Mouse (Mus musculus) G1E (cell line): ENCODE data around the gene Prr14l. TPM values are rescaled to one million over a fixed set of nuclear protein-coding genes. Genes with fewer than 3 reads are reported as not detected.
"Not testable (repeated sequence)": the region's sequence is repeated elsewhere in the genome, so short reads cannot be mapped to it uniquely, and the experiment has no call there.

Experiments used
- ATAC-seq: 2 replicates; pipeline ENCODE4 v1.8.0; 2016; ENCODE audit warnings: mild to moderate bottlenecking; ENCODE audit not compliant: insufficient number of reproducible peaks, poor library complexity, low FRiP score, severe bottlenecking; ENCODE audit errors: extremely low read depth
- DNase-seq: peaks from one replicate; pipeline ENCODE4 v3.0.0; 2012; ENCODE audit warnings: low spot score
- H3K27me3 ChIP-seq: 2 replicates; pipeline ENCODE4 v1.6.1; 2012; ENCODE audit warnings: mild to moderate bottlenecking, low read length, inconsistent platforms; ENCODE audit not compliant: insufficient read depth
- H3K36me3 ChIP-seq: replicated peaks from 2 replicates; pipeline ENCODE3; 2012; ENCODE audit warnings: mild to moderate bottlenecking, inconsistent platforms
- H3K4me1 ChIP-seq: 2 replicates; pipeline ENCODE4 v1.6.1; 2012; ENCODE audit warnings: low read depth, low read length, inconsistent platforms, mixed read lengths; ENCODE audit not compliant: insufficient read depth
- H3K4me3 ChIP-seq: 2 replicates; pipeline ENCODE4 v1.5.1; 2012; ENCODE audit warnings: low read depth, mild to moderate bottlenecking, inconsistent platforms, low read length, moderate library complexity, mixed read lengths
- H3K9me3 ChIP-seq: replicated peaks from 2 replicates; pipeline ENCODE4 v1.6.1; 2012; ENCODE audit warnings: inconsistent platforms
- CTCF ChIP-seq: IDR thresholded peaks from 2 replicates; pipeline ENCODE4 v1.5.1; 2012; ENCODE audit warnings: low read depth, low read length, inconsistent platforms, mixed read lengths
- GATA1 ChIP-seq: IDR thresholded peaks from 2 replicates; pipeline ENCODE4 v1.6.1; 2012; ENCODE audit warnings: borderline replicate concordance, low read length, inconsistent platforms, mixed read lengths
- GATA2 ChIP-seq: IDR thresholded peaks from 2 replicates; pipeline ENCODE4 v1.6.1; 2012; ENCODE audit warnings: low read depth, low read length, inconsistent platforms, borderline replicate concordance
- POLR2AphosphoS5 ChIP-seq: IDR thresholded peaks from 2 replicates; pipeline ENCODE4 v1.6.1; 2012; ENCODE audit warnings: low read depth, low read length, inconsistent platforms; ENCODE audit not compliant: insufficient replicate concordance
- TAL1 ChIP-seq: conservative IDR thresholded peaks from 2 replicates; pipeline ENCODE4 v1.6.1; 2012; ENCODE audit warnings: low read depth, low read length, inconsistent platforms, mixed read lengths
- polyA plus RNA-seq: library from polyadenylated mRNA; stranded (reverse); fragments of >175 nt; gene quantifications from 2 replicates; pipeline ENCODE4 v1.2.3, GENCODE M21; 2012
- total RNA-seq, 2 experiments: library from RNA; stranded (forward) in 1 of 2; stranded (reverse) in 1 of 2; fragments of 200-1000 nt in 1 of 2; fragments of >200 nt in 1 of 2; fragmentation: Nextera tagmentation in 1 of 2; gene quantifications; 2 replicates each; pipeline ENCODE4 v1.2.3; 2014 to 2017

Gene Prr14l
- total and polyA plus RNA-seq, 3 experiments: 30.7 to 68.9 (median 35.8) TPM

DNA sequence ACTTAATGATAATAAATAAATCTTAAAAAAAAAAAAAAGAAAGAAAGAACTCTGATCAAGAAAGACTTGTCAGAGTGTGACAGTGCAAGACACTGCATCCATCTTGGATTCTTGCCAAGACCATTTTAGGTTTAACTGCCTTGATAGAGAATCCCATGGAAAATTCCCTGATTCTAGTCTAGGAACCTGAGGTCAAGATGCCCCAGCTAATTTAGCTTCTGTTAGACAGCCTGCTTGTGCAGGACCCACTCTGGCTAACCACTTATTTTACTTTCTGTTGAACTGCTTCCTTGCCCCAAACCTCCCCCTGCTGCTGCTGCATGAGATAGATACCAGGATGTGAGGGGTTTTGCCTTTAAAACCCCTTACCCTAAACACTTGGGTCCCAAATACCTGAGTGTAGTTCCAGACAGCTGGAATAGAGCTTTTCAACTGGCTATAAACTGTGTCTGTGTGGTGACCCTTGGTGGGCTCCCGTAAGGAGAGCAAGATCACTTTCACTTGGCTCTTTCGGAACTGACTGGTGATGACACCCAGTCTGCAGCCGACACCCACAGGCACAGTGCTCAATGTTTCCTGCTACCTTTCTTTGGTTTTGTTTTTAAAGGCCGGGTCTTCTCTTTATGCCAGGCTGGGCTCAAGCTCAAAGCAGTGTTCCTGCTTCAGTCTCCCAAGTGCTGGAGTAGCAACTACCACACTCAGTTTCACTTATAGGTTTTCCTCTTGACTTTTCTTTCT, 86.3 kb downstream of the Prr14l start:
- DNase-seq (no peak), ATAC-seq (no peak)
- TF ChIP-seq CTCF (no peak), GATA2 (no peak), POLR2AphosphoS5 (no peak), GATA1 (no peak), TAL1 (no peak)
- H3K4me1 ChIP-seq: peaks cover 2% of the 10 kb centered on the region; the same call in 1 of the 2 replicates
- no peaks in the 10 kb centered on the region for H3K27me3 ChIP-seq
- peaks cover 74% of the 10 kb centered on the region for H3K36me3 ChIP-seq
- H3K4me3 ChIP-seq: no peak overlapping the region
- H3K9me3 ChIP-seq: no peaks in the 10 kb centered on the region

DNA sequence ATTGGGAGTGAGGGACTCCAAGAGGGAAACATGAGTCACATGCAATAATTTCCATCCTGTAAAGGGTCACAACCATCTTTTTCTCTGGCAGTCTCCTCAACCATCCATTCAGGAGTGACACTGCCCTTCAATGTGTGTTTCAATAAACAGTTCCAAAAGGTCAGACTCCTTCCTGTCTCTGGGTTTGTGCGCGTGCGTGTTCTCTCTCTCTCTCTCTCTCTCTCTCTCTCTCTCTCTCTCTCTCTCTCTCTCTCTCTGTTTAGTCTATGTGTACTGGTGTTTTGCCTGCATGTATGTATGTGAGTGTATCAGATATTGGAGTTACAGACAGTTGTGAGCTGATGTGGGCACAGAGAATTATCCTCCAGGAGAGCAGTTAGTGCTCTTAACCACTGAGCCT, 87.1 kb downstream of the Prr14l start:
- no peak overlapping the region for H3K4me3 ChIP-seq
- H3K27me3 ChIP-seq: no peaks in the 10 kb centered on the region
- peaks cover 75% of the 10 kb centered on the region for H3K36me3 ChIP-seq
- peaks cover 2% of the 10 kb centered on the region; the same call in 1 of the 2 replicates for H3K4me1 ChIP-seq
- ATAC-seq (no peak), DNase-seq (no peak)
- no peaks in the 10 kb centered on the region for H3K9me3 ChIP-seq
- TF ChIP-seq GATA2 (no peak), GATA1 (no peak), POLR2AphosphoS5 (no peak), CTCF (no peak), TAL1 (no peak)

DNA sequence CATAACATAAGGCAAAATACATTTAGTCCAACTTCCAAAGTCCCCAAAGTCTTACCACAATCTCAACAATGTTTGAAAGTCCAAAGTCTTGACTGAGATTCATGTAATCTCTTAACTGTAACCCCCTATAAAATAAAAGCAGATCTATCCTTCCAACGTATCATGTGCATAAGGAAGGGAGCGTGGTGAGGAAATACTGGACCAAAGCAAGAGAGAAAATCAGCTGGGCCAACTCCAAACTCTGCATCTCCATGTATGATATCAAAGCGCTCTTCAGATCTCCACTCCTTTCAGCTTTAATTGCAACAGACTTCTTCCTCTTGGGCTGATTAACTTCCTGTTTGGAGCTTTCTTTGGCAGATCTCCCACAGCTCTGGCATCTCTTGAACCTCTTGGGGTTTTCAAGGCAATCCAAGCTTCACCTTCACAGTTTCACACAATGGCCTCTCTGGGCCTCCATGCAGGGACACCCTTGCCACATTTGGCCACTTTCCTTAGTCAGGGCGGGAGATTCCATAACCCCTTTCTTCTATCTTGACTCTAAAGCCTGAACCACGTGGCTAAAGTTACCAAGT, 92.4 kb downstream of the Prr14l start:
- DNase-seq: no peak
- no peak for ATAC-seq
- Histone ChIP-seq H3K4me1 (no peaks in the 10 kb centered on the region), H3K4me3 (no peak overlapping the region), H3K9me3 (no peaks in the 10 kb centered on the region), H3K36me3 (peaks cover 70% of the 10 kb centered on the region), H3K27me3 (no peaks in the 10 kb centered on the region)
- TF ChIP-seq CTCF: no peak
- no peak for TF ChIP-seq TAL1
- TF ChIP-seq POLR2AphosphoS5: no peak
- no peak for TF ChIP-seq GATA1
- no peak for TF ChIP-seq GATA2

DNA sequence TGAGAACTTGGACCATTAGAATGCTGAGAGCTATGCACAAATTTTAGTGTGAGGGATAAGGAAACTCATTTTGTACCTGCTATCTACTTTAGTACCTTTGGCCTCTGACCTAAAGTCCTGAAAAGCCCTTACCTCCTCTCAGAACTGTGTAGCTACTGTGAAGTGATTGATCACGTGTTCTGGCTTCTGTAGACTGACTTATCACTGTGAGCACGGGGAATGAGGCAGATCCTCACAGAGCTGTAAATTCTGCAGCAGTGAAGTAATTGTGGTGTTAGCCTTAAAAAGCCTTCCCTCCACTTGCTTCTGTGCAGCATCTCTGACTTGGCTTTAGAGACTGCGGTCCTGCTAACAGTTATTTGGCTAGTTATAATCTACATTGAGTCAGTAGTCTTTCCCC, 93.3 kb downstream of the Prr14l start:
- Histone ChIP-seq H3K27me3 (no peaks in the 10 kb centered on the region), H3K9me3 (no peaks in the 10 kb centered on the region), H3K36me3 (peaks cover 73% of the 10 kb centered on the region), H3K4me3 (no peak overlapping the region), H3K4me1 (no peaks in the 10 kb centered on the region)
- TF ChIP-seq CTCF: no peak
- TF ChIP-seq TAL1: no peak
- no peak for TF ChIP-seq GATA1
- TF ChIP-seq POLR2AphosphoS5: no peak
- no peak for TF ChIP-seq GATA2
- ATAC-seq (no peak), DNase-seq (no peak)

DNA sequence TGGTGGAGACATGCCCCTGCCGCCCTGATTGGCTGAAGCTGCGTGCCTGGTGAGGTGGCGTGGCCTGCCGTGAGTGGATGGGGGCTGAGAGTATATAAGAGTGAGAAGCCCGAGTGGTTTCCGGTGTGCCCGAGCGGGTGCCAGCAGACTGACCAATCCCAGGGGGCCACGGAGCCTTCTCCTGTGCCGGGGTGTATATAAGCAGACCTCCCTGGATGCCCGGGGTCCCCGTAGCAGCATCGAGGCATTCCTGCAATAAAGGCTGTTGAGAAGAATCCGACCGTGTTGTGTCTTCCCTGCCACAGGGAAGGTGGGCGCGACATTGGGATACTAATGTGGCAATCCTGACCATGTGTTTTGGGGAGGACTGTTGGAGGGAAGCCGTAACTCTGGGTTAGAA, 93.7 kb downstream of the Prr14l start:
- H3K27me3 ChIP-seq, ATAC-seq, H3K4me3 ChIP-seq, H3K4me1 ChIP-seq, DNase-seq, H3K9me3 ChIP-seq: not testable (repeated sequence)
- peaks cover 72% of the 10 kb centered on the region for H3K36me3 ChIP-seq

DNA sequence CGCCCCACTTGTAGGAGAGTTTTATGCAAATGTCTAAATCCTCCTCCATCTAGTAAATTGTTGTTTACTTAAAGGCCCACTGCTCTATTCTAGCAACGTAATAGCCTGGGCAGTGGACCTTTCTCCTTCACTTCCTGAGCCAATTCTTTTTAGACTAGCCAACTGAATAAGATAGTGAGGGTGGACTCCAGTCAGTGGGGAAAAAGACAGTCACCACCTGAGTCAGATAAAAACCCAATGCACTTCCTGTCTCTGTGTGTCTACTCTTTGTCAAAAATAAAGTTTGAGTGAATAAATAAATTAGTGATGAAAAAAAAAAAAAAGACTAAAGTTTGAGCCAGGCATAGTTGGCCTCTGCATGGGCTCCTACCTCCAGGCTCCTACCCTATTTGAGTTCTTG, 94.4 kb downstream of the Prr14l start:
- Histone ChIP-seq H3K9me3 (no peaks in the 10 kb centered on the region), H3K4me1 (no peaks in the 10 kb centered on the region), H3K4me3 (no peak overlapping the region), H3K27me3 (no peaks in the 10 kb centered on the region), H3K36me3 (peaks cover 69% of the 10 kb centered on the region)
- no peak for DNase-seq
- TF ChIP-seq GATA1: no peak
- TF ChIP-seq GATA2: no peak
- TF ChIP-seq TAL1: no peak
- TF ChIP-seq POLR2AphosphoS5: no peak
- no peak for ATAC-seq
